Mouse (Mus musculus) mouse embryonic stem cell (cell line): ENCODE data around the gene Egln1.

ENCODE experiments used
- in situ Hi-C, 2 experiments: fragments of 300-500 bp; cut with MboI; formaldehyde crosslinking; loops; 1 replicate in 1 of 2; 3 replicates in 1 of 2; pipeline ENCODE4 v1.14.3; 2019 to 2020; ENCODE audit warnings: low sequenced_read_pairs in 2 of 2, low pct_unique_long_range_greater_than_20kb in 1 of 2, mixed read lengths in 1 of 2; ENCODE audit not compliant: unreplicated experiment in 1 of 2

Gene Egln1

DNA sequence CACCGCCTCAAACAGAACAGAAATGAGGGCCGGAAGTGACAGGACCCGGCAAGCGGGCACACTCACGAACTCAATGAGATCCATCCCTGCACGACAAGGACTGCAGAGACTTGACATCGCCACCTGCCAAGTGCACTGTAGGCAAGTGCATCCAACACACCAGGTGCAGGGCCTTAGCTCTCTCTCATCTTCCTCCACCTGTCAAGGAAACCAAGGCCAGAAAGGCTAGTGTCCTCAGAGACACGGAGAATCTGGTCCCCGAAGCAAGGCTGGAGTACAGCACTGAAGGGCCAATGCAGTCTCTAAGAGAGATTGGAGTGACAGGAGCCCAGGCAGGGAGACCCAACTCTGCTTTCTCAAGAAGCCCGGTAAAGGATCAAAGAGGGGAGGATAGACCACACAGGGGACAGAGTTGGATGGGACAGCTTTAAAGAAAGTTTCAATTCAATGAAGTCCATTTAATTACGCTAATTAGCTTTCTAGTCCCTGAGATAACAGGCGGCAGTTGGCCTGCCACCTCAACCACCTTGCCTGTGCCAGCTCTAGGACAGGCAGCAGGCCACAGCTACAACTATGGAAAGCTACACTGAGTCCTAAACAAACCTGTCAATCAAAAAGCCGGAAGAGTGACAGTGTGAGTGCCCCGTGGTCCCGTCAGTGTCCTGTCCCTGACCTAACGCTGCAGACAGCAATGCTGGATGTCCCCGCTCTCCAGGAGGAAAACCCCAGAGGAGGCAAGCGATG is 31.2 kb downstream of the Egln1 start:
- in situ Hi-C loops = no loop called here

DNA sequence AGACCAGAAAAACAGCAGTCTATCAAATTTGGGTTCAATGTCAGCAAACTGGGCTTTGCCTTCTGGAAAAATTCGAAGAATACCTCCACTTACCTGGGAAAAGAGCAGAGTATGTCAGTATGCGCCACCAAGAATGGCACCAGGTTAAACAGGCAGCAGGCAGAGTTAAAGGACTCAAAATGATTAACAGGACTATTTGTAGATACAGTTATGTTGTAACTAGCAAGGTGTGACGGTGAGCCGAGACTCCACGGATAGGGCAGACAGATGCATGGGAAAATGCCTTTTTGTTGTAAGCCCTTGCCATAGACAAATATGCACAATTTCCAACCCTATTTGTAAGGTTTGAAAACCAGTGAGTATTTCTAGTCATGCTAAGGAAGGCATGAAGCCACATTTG is 35.1 kb downstream of the Egln1 start:
- in situ Hi-C loops = no loop called here

DNA sequence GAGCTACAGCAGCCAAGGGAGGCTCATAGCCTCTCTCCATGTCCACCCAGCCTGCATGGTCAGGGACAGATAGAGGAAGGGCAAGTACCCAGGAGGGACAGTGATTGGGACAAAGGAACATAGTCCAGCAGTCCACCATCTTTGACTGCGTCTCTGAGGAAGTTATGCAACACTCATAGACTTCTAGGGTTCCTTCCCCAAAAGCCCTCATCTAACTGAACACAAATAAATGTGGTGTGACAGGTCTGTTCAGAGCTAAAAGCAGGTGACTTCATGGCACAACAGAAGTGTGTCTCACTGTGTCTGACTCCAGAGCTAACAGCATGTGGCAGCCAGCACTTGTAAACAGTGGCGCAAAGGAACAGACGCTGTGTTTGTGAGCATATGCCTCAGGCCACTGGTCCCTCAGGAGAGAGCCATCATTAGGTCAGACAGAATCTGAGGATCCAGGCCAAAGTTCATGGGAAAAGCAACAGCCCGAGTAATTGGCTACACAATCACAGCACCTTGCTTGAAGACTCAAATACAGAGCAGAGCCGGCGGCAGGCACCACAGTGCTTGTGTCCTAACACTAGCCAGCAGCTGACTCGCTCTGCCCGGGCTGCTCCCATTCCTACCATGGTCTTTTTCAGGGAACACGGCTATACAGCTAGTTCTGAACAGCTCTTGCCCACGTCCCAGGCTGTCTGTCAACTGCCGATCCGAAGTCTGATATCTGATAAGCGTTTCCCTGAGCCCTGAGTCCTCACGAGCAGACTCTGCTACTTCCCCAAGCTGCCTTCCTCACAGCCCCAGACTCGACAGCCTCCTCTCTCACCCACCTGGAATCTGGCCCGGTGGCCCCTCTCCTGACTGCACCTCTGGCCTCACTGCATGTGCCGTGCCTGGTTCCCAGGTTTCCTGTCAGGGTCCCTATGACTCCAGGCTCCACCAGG is 36.9 kb downstream of the Egln1 start:
- in situ Hi-C loops = no loop called here

DNA sequence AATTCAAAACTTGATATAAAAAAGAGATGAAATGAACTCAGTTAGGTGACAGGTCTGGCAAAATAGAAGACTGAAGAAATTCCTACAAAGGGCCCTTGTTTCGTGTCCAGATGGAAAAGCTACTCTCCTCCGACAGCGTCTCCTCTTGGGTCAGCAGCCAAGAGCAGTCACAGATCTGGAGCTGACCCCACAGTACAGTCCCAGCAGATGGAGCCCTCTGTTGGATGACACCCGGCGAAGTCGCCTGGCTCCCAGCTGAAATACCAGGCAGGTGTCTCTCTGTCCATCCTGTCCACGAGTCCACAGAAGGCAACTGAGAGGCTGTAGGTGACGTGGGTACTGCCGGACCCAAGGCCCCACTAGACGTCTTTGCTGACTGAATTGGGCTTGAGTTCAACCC is 38.8 kb downstream of the Egln1 start:
- in situ Hi-C loops = no loop called here

DNA sequence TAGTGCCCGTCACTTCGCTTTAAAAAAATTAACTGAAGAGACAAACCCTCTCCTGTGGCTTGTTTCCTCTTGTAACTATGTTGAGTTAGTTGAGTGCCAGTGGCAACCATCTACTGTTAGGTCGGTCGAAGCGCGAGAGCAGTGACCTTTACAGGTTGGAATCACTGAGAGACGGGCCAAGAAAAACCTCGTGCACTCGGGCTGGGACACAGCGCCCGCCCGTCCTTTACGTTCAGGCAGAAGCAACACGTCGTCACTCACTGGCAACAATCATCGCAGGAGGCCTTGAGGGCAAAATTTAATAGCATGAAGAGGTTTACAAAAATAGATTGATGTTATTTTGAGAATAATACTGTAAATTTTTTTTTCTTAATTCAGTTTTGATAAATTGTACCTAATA is 39.2 kb downstream of the Egln1 start:
- in situ Hi-C loops = no loop called here

DNA sequence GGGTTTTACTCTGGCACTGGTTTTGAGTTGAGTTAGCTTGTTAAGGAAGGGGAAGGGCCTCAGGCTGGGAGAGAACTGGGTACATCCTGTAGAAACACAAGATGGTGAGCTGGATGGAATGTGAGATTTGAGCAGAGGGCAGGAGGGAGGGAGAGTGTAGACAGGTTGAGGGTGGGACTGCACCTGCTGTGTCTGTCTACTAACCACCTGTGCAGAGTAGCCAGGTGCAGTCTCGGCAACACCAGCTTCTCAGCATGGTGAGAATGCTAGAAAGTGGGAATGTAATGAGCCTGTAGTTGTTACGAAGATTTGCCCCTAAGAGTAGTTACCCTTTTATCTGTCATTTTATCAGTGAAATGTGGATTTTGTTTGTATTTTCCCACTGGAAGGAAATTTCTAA is 43.6 kb downstream of the Egln1 start:
- in situ Hi-C loops = no loop called here

DNA sequence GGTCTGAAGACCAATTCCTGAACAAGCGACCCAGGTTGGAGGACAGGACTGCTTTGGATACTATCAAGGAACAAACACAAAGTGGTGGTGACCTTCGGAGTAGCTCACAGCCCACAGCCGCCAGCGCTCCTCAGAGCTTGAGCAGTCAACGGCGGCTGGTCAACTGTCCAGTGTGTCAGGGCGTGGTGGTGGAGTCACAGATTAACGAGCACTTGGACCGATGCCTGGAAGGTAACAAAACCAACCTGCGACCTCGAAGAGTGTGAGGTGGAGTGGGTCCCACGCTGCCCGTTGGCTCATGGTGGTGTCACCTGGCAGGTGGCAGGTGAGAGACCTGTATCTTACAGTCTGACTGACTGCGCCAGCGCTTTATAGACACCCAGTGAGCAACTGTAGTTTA is 45.9 kb downstream of the Egln1 start:
- in situ Hi-C loops = no loop called here

DNA sequence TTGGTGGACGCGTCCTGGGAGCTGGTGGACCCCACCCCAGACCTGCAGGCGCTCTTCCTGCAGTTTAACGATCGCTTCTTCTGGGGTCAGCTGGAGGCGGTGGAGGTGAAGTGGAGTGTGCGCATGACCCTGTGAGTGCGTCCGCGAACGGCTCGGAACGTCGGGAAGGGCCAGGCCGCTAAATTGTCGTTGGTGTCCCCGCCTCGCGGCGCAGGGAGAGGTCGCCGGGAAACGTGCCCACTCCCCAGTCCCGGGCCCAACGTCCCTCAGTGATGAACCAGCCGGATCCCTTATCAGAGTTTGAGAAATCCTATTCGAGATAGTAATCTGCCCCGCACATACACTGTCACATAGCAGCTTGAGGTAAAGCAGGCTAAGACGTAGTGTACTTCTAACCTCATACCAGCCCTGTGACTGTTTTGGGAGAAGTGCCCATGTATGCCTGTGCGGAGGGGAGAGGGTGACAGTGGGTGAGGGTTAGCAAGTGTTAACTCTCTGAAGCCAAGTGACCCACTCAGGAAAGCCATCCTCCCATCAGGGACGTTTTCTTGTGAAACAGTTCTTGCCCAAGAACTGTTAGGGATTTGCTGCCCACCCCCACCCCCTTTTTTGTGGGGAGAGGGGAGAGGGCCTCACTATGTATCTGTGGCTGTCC is 50.7 kb downstream of the Egln1 start:
- in situ Hi-C loops = no loop called here

DNA sequence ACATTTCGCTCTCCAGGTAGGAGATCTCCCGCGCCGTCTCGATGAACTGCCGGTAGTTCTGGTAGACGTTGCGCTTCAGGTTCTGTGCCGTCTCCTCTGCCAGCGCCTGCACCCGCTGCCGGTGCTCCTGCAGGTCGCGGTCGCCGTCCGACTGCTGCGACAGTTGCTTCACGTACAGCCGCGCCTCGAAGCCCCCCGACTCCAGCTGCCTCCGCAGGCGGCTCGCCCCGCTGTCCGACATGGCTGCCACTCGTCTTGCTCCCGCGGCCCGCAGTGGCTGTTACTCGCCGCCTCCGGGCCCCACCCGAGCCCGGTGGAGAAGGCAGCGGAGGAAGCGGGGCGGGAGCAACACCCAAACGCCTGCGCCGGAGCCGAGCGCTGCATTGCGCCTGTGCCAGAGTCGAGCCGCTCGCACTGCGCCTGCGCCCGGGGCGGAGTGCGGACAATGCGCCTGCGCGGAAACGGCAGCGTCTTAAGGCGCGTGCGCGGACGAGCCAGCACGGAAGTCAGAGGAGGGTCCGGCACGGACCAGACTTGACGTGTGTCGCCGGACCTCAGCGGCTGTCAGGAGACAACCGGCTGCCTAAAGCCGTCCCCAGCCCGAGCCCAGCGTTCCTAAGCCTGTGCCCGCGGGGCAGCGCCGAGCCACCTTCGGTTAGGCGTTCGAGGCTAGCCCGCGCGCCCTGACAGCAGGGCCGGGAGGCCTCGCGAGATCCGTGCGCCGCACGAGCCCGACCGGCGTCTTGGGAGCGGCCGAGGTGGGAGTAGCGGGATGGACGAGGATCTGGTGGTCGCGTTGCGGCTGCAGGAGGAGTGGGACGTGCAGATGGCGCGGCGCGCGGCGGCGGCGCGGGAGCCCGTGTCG is 51.5 kb downstream of the Egln1 start, which contains the start of the genes Exoc8 and Sprtn:
Gene Exoc8 (minus strand): TSS at position 320 of the 865 bp plus-strand sequence.
Gene Sprtn (plus strand): TSS at position 501 of the 865 bp plus-strand sequence.
- in situ Hi-C loops = no loop called here

DNA sequence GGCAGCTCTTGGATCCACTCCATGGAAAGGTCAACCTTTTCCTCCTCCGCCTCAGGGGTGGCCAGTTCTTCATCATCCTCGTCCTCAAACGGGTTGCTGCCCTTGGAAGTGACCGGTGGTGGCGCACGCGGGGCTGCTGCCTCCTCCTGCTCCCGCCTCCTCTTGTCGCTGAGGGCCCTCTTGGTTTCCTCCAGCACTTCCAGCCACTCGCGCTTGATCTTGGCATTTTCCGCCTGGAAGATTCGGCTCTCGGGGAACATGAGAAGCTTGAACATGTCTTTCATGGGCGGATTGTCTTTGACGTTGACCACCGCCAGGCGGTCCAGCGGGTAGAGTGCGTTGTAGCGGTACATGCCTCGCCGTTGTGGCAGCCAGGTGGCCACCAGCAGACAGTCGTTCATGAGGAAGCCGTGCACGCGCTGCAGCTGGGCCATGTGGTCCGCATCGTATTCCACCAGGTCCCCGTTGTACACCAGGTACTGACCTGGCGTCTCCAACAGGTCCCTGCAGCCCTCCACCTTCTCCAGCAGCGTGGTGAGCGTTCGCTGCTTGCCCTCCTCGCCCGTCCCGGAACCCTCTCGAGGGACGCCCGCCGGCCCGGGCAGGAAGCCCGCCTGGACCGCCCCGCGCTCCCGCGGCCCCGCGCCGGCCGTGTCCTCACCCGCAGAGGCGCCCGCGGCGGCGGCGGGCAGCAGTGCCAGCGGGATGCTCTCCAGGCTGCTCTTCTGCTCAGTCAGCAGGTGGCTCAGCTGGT is 52.3 kb downstream of the Egln1 start:
- in situ Hi-C loops = no loop called here

DNA sequence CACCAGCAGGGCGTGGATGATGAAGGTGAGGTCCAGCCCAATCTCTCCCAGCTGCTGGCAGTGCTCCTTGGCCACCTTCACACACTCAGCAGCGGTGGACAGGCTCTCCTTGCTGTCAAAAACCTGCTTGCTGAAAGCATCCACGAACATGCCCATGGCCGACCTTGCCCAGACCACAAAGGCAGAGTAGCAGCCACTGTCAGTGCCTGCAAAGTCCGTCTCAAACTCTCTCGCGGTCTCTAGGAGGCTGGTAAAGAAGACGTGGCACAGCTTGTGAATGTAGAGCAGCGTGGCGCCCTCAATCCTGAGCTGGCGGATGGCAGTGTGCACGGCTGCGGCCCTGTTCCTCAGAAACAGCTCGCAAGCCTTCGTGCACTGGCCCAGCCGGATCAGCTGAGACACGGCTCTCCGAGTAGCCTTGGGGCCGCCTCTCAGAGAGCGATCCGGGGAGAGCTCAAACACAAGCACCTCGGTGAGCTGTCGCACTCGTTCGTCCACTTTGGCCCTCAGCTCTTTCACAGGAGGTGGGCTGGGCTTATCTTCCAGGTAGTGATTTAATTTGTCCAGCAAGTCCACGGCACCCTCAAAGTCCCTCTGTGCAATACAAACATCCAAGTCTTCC is 53.0 kb downstream of the Egln1 start:
- in situ Hi-C loops = no loop called here

DNA sequence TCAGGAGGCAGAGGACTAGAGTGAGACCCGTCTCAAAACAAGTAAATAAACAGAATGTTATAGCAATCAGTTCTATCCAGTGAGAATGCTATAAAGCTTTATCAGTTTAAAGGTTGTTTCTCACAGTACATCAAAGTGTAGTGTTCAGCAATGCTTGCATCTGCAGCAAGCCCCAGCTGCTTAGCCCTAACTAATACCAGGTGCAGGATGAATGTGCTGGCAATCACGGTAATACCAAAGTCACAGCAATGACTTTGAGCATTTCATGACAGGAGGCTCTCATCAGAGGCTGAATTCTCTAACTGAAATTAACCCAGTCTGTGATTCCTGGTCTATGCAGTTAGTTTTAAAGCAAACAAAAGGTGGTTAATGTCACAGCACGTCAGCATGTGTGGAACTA is 56.5 kb downstream of the Egln1 start:
- in situ Hi-C loops = no loop called here

DNA sequence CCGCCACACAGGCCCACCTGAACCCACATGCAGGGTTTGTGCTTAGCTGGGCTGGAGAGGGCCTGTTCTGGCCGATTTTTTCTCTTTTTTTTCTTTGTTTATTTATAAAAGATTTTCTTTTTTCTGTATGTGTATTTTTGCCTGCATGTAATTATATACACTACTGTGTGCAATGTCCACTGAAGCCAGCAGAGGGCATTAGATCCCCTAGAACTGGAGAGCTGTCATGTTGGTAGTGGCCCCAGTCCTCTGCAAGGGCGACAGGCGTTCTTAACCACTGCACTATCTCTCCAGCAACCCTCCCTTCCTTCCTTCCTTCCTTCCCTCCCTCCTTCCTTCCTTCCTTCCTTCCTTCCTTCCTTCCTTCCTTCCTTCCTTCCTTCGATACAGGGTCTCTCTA is 60.7 kb downstream of the Egln1 start:
- in situ Hi-C loops = no loop called here

DNA sequence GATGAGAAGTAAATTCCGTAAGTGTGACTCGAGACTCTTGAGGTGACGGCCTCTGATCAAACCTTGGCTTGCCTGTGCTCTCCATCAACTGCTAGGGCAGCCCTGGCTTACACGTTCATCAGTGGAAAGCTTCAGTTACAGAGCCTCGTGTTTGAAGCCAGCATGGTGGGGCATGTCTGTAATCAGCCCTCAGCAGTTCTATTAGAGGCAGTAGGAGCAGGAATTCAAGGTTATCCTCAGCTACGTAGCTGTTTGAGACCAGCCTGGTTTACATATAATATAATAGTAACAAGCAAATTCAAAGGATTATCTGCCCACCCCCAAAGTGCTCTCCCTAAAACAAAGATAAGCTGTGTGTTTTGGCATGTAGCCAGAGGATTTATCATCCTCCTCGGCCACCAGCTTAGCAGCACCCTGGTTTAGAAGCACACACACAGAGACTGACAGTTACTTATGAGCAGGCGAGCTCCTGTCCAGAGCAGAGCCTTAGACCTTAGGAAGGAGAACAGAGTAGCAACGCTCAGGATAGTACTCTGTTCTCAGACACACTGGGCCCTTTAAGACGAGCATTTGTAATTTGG is 70.1 kb downstream of the Egln1 start:
- in situ Hi-C loops = no loop called here

DNA sequence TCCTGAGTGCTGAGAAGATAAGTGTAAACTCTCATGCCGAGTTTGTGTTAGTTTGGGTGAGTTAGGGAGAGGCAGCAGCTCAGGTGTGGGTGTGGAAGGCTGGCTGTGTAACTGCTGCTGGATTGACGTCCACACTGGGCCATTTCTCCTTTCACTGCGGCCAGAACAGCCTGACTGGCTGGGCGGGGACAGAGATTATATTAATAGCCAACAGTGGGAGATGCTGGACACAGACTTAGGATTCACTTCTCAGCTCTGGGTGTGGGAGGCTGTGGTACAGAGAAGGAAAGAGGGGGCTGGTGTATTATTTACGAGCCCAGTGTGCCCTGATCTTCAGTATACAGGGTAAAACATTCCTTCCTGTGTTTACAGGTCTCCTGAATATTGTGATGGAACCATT is 71.0 kb downstream of the Egln1 start:
- in situ Hi-C loops = no loop called here

DNA sequence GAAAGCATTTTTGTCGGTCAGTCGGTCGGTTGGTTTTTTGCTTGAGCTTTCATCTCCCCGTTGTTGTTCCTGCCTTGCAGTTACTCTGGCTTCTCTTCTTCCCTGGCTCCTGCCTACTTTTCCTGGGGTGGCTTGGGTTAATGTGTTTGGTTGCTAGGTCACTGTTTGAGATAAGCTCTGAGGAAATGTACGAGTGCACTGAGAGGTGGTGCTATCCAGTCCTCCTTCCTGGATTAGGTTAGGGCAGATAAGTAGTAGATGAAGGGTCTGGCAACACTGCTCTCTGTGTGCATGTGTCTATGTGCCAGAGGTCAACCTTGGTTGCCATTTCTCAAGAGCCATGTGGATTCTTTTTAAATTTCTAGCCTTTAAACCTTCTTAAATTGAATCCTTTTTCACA is 76.4 kb downstream of the Egln1 start:
- in situ Hi-C loops = no loop called here

DNA sequence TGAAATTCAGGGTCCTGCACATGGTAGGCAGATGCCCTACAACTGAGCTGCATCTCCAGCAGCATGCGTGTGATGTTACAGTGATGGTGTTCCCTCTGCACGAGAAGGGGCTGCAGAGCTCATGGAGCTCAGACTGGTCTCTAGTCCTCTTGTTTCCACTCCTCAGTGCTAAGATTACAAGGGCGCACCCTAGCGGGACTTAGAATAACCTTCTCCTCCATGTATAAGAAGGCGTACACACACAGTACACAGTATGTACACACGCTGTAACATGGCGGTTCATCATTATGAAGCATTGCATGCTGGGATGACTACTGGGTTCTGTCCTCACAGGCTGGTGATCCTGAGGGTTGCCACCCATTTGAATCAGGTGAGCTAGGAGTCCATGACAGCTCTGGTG is 77.0 kb downstream of the Egln1 start:
- in situ Hi-C loops = no loop called here
